Mouse (Mus musculus) neural tube, embryonic 11.5 days (tissue): ENCODE results near the gene Chad. TPM values are rescaled to one million over a fixed set of nuclear protein-coding genes. Genes with fewer than 3 reads are reported as not detected.
A peak's percentile ranks its signal among the peaks of the same experiment; 100 is the strongest.

ENCODE experiments used
- ATAC-seq: fragments of 200-750 bp; cut with Nextera tagmentation; 2 replicates; pipeline ENCODE4 v1.8.0; 2017; ENCODE audit warnings: moderate number of reproducible peaks, mild to moderate bottlenecking, moderate TSS enrichment, moderate library complexity; ENCODE audit not compliant: insufficient read depth, low FRiP score, low TSS enrichment
- DNase-seq: peaks from one replicate; pipeline ENCODE4 v3.0.0-alpha.2; 2015; ENCODE audit warnings: low spot score
- H3K27ac ChIP-seq: fragments of 300-500 bp; sonication (generic); 2 replicates; pipeline ENCODE4 v1.5.1; 2014; ENCODE audit warnings: low read depth, mild to moderate bottlenecking, low read length
- H3K27me3 ChIP-seq: fragments of 300-500 bp; sonication (generic); 2 replicates; pipeline ENCODE4 v1.6.1; 2014; ENCODE audit warnings: mild to moderate bottlenecking, low read length, mixed read lengths; ENCODE audit not compliant: control insufficient read depth, insufficient read depth
- H3K36me3 ChIP-seq: fragments of 300-500 bp; sonication (generic); 2 replicates; pipeline ENCODE4 v1.6.1; 2014; ENCODE audit warnings: mild to moderate bottlenecking, low read length, moderate library complexity, mixed read lengths; ENCODE audit not compliant: control insufficient read depth, insufficient read depth
- H3K4me1 ChIP-seq: fragments of 300-500 bp; sonication (generic); 2 replicates; pipeline ENCODE4 v1.6.1; 2014; ENCODE audit warnings: low read length, mixed read lengths; ENCODE audit not compliant: control insufficient read depth, insufficient read depth
- H3K4me2 ChIP-seq: fragments of 300-500 bp; sonication (generic); 2 replicates; pipeline ENCODE4 v1.6.1; 2014; ENCODE audit warnings: low read depth, mild to moderate bottlenecking, moderate library complexity
- H3K4me3 ChIP-seq: fragments of 300-500 bp; sonication (generic); 2 replicates; pipeline ENCODE4 v1.5.1; 2014; ENCODE audit warnings: low read depth, low read length
- H3K9ac ChIP-seq: fragments of 300-500 bp; sonication (generic); 2 replicates; pipeline ENCODE4 v1.6.1; 2014; ENCODE audit warnings: mild to moderate bottlenecking, low read length
- H3K9me3 ChIP-seq: fragments of 300-500 bp; sonication (generic); 2 replicates; pipeline ENCODE4 v1.6.1; 2016; ENCODE audit warnings: low read length; ENCODE audit not compliant: control insufficient read depth
- WGBS: fragments of 180-500 bp; shearing (Covaris S2); extraction: QIAGEN DNeasy Blood & Tissue Kit; methylation state at CpG from one replicate; pipeline ENCODE4 v1.1.7; 2014; 5-methylcytosine and 5-hydroxymethylcytosine counted together
- polyA plus RNA-seq: library from polyadenylated mRNA; unstranded; fragments of >200 nt; fragmentation: Nextera tagmentation; extraction: Ambion mirVana; gene quantifications from 2 replicates; pipeline ENCODE4 v1.2.1, GENCODE M21; 2014

The Chad gene
- polyA plus RNA-seq, 1 experiment from 2014 or later: 0.53 TPM

- H3K27ac ChIP-seq: no peak overlapping the region
- no peaks in the 10 kb centered on the region for H3K27me3 ChIP-seq
- H3K4me3 ChIP-seq: no peak overlapping the region
- DNase-seq (no peak), ATAC-seq (no peak)
- H3K4me1 ChIP-seq: peaks cover 4% of the 10 kb centered on the region
- WGBS: 86% methylated on average over 12 of the region's 12 CpGs
- H3K36me3 ChIP-seq: no peaks in the 10 kb centered on the region
- no peak overlapping the region for H3K9ac ChIP-seq
- no peak overlapping the region for H3K4me2 ChIP-seq
- no peaks in the 10 kb centered on the region for H3K9me3 ChIP-seq
These were observed 21.5 kb upstream of the Chad start for GRCm38 (mm10) chr11:94543344-94543743.

- Histone ChIP-seq H3K9ac (no peak overlapping the region), H3K4me1 (peaks cover 6% of the 10 kb centered on the region), H3K27me3 (no peaks in the 10 kb centered on the region), H3K4me2 (no peak overlapping the region), H3K27ac (no peak overlapping the region), H3K36me3 (no peaks in the 10 kb centered on the region), H3K9me3 (no peaks in the 10 kb centered on the region), H3K4me3 (no peak overlapping the region)
- no peak for ATAC-seq
- 44% methylated on average over 9 of the region's 9 CpGs for WGBS
- peak; percentile 74 for DNase-seq
These were observed 20.9 kb upstream of the Chad start for GRCm38 (mm10) chr11:94543932-94544331.

- Histone ChIP-seq H3K4me1 (peaks cover 6% of the 10 kb centered on the region), H3K36me3 (no peaks in the 10 kb centered on the region), H3K27ac (no peak overlapping the region), H3K27me3 (no peaks in the 10 kb centered on the region), H3K4me3 (no peak overlapping the region), H3K4me2 (0 out of 2 replicates have a peak overlapping the region, but pooled peaks have one; percentile 15), H3K9me3 (no peaks in the 10 kb centered on the region), H3K9ac (no peak overlapping the region)
- DNase-seq: no peak
- 54% methylated on average over 18 of the region's 18 CpGs for whole genome bisulfite sequencing
- no peak for ATAC-seq
These were observed 20.4 kb upstream of the Chad start for GRCm38 (mm10) chr11:94544422-94544821.

GRCm38 (mm10) chr11:94546381-94546780 is 18.5 kb upstream of the Chad start:
- Histone ChIP-seq H3K4me2 (no peak overlapping the region), H3K4me1 (peaks cover 6% of the 10 kb centered on the region), H3K4me3 (no peak overlapping the region), H3K36me3 (no peaks in the 10 kb centered on the region), H3K27ac (no peak overlapping the region), H3K9me3 (no peaks in the 10 kb centered on the region), H3K9ac (no peak overlapping the region), H3K27me3 (no peaks in the 10 kb centered on the region)
- 96% methylated on average over 5 of the region's 5 CpGs for WGBS
- ATAC-seq: no peak
- no peak for DNase-seq

GRCm38 (mm10) chr11:94547271-94547670 is 17.6 kb upstream of the Chad start:
- whole genome bisulfite sequencing: 88% methylated on average over 6 of the region's 6 CpGs
- Histone ChIP-seq H3K9ac (no peak overlapping the region), H3K4me1 (peaks cover 6% of the 10 kb centered on the region), H3K27me3 (no peaks in the 10 kb centered on the region), H3K9me3 (no peaks in the 10 kb centered on the region), H3K4me2 (no peak overlapping the region), H3K27ac (no peak overlapping the region), H3K36me3 (no peaks in the 10 kb centered on the region), H3K4me3 (no peak overlapping the region)
- DNase-seq (no peak), ATAC-seq (no peak)

GRCm38 (mm10) chr11:94548041-94548784 is 16.6 kb upstream of the Chad start:
- WGBS: 13% methylated on average over 24 of the region's 24 CpGs
- H3K4me3 ChIP-seq: peak overlapping the region; percentile 48
- peak overlapping the region; percentile 70 for H3K9ac ChIP-seq
- ATAC-seq (0 out of 2 replicates have a peak, but pooled peaks have one; percentile 1), DNase-seq (peak; percentile 46)
- H3K4me2 ChIP-seq: peak overlapping the region; percentile 73
- H3K27me3 ChIP-seq: no peaks in the 10 kb centered on the region
- peaks cover 6% of the 10 kb centered on the region for H3K4me1 ChIP-seq
- H3K27ac ChIP-seq: no peak overlapping the region
- H3K36me3 ChIP-seq: no peaks in the 10 kb centered on the region
- H3K9me3 ChIP-seq: no peaks in the 10 kb centered on the region

GRCm38 (mm10) chr11:94548888-94549690 is 15.8 kb upstream of the Chad start, which contains the start of gene Rsad1:
Gene Rsad1 (minus strand): TSS chr11:94549255.
- H3K4me1 ChIP-seq: peaks cover 6% of the 10 kb centered on the region
- peak within 1 kb of the TSS; percentile 70 for H3K9ac ChIP-seq
- H3K27me3 ChIP-seq: no peaks in the 10 kb centered on the region
- H3K36me3 ChIP-seq: no peaks in the 10 kb centered on the region
- H3K4me2 ChIP-seq: peak within 1 kb of the TSS; percentile 73
- WGBS: 5% methylated on average over 49 of the region's 49 CpGs
- H3K4me3 ChIP-seq: peak within 1 kb of the TSS; percentile 48
- DNase-seq: peak; percentile 95
- ATAC-seq: peak; percentile 89
- H3K27ac ChIP-seq: peak within 1 kb of the TSS; percentile 73
- no peaks in the 10 kb centered on the region for H3K9me3 ChIP-seq

GRCm38 (mm10) chr11:94549691-94550441 is 15.0 kb upstream of the Chad start:
- ATAC-seq: no peak
- H3K4me2 ChIP-seq: no peak overlapping the region
- WGBS: 75% methylated on average over 10 of the region's 10 CpGs

More at GRCm38 (mm10) chr11:94549691-94550441, 15.0 kb upstream of the Chad start:
- Histone ChIP-seq H3K4me3 (no peak overlapping the region), H3K9me3 (no peaks in the 10 kb centered on the region), H3K27me3 (no peaks in the 10 kb centered on the region), H3K27ac (no peak overlapping the region), H3K4me1 (peaks cover 6% of the 10 kb centered on the region), H3K36me3 (no peaks in the 10 kb centered on the region), H3K9ac (no peak overlapping the region)
- DNase-seq: no peak
